Mouse (Mus musculus) urinary bladder, postnatal 10 days (tissue): ENCODE measurements at regions not wholly inside any gene's neighbourhood (a gene's known extent, or its start where the extent isn't known, plus 50 kb on each side); places are given as distances from the start of the nearest gene placed in this dataset.

ENCODE experiments used
- DNase-seq: peaks from one replicate; pipeline ENCODE4 v3.0.0; 2022; ENCODE audit warnings: low spot score

GRCm38 (mm10) chr14:104676810-104677209, 154.4 kb upstream of the Rnf219 start:
- DNase-seq = no peak

GRCm38 (mm10) chr14:104661696-104662095, 139.3 kb upstream of the Rnf219 start:
- DNase-seq = no peak

- no peak for DNase-seq
Measured at GRCm38 (mm10) chr14:104658751-104659150, 136.3 kb upstream of the Rnf219 start.

- DNase-seq = no peak
Measured at GRCm38 (mm10) chr14:104649980-104650379, 127.5 kb upstream of the Rnf219 start.

GRCm38 (mm10) chr14:104644626-104645025, 122.2 kb upstream of the Rnf219 start:
- DNase-seq = no peak

- DNase-seq = no peak
Measured at GRCm38 (mm10) chr14:104642783-104643182, 120.3 kb upstream of the Rnf219 start.

- no peak for DNase-seq
Measured at GRCm38 (mm10) chr14:104639300-104639699, 116.9 kb upstream of the Rnf219 start.

GRCm38 (mm10) chr14:104611467-104611866, 89.0 kb upstream of the Rnf219 start:
- DNase-seq = no peak

- no peak for DNase-seq
Measured at GRCm38 (mm10) chr14:104610378-104610777, 87.9 kb upstream of the Rnf219 start.

GRCm38 (mm10) chr14:104594851-104595250, 72.4 kb upstream of the Rnf219 start:
- DNase-seq = no peak
